Mouse (Mus musculus) bone marrow macrophage, adult 2 months (primary cell): Measurements from ENCODE around the gene Acbd7. TPM values are rescaled to one million over a fixed set of nuclear protein-coding genes. Genes with fewer than 3 reads are reported as not detected.
A peak's percentile ranks its signal among the peaks of the same experiment; 100 is the strongest.

ENCODE experiments used
- H3K27ac ChIP-seq: 2 replicates; pipeline ENCODE4 v1.5.1; 2012; ENCODE audit warnings: low read depth, low read length; ENCODE audit not compliant: insufficient read depth
- H3K4me1 ChIP-seq: 2 replicates; pipeline ENCODE4 v1.6.1; 2012; ENCODE audit warnings: low read length; ENCODE audit not compliant: control insufficient read depth, insufficient read depth
- H3K4me3 ChIP-seq: 2 replicates; pipeline ENCODE4 v1.5.1; 2012; ENCODE audit warnings: mild to moderate bottlenecking, low read length, moderate library complexity; ENCODE audit not compliant: insufficient read depth
- CTCF ChIP-seq: IDR thresholded peaks from 2 replicates; pipeline ENCODE4 v1.5.1; 2012; ENCODE audit warnings: low read depth, mild to moderate bottlenecking, low read length, moderate library complexity
- POLR2A ChIP-seq: IDR thresholded peaks from 2 replicates; pipeline ENCODE4 v1.6.1; 2012; ENCODE audit warnings: mild to moderate bottlenecking, low read depth, low read length, borderline replicate concordance
- polyA plus RNA-seq: library from polyadenylated mRNA; stranded (reverse); fragments of >200 nt; gene quantifications from 2 replicates; pipeline ENCODE4 v1.2.4, GENCODE M21; 2012; ENCODE audit not compliant: missing spikeins, insufficient read depth, insufficient read length

Acbd7 gene
- polyA plus RNA-seq, 1 experiment, result not detected

- no peak overlapping the region for H3K27ac ChIP-seq
- H3K4me3 ChIP-seq, result peak overlapping the region; percentile 94
- H3K4me1 ChIP-seq, result peaks cover 11% of the 10 kb centered on the region
- TF ChIP-seq POLR2A, result no peak
- no peak for TF ChIP-seq CTCF
These were observed 4.8 kb upstream of the Acbd7 start for GRCm38 (mm10) chr2:3331071-3331703.

GRCm38 (mm10) chr2:3332056-3332455, 3.9 kb upstream of the Acbd7 start:
- TF ChIP-seq POLR2A, result no peak
- TF ChIP-seq CTCF, result no peak
- Histone ChIP-seq H3K4me1 (peaks cover 11% of the 10 kb centered on the region), H3K27ac (peak overlapping the region; percentile 82), H3K4me3 (peak overlapping the region; percentile 94)

- H3K27ac ChIP-seq, result peak within 1 kb of the TSS; percentile 82
- TF ChIP-seq CTCF (no peak), POLR2A (no peak)
- peaks cover 11% of the 10 kb centered on the region for H3K4me1 ChIP-seq
- H3K4me3 ChIP-seq, result peak within 1 kb of the TSS; percentile 94
These were observed 3.3 kb upstream of the Acbd7 start, which contains the start of gene Rpp38 for GRCm38 (mm10) chr2:3332484-3333242. Rpp38 (minus strand) TSS chr2:3332643.

- TF ChIP-seq POLR2A, result no peak
- TF ChIP-seq CTCF, result no peak
These were observed 2.2 kb upstream of the Acbd7 start for GRCm38 (mm10) chr2:3333761-3334160.

GRCm38 (mm10) chr2:3348422-3348821, 12.5 kb downstream of the Acbd7 start:
- no peak overlapping the region for H3K4me3 ChIP-seq
- no peak for TF ChIP-seq CTCF
- TF ChIP-seq POLR2A, result no peak
- H3K4me1 ChIP-seq, result no peaks in the 10 kb centered on the region
- H3K27ac ChIP-seq, result no peak overlapping the region

More at GRCm38 (mm10) chr2:3333761-3334160, 2.2 kb upstream of the Acbd7 start:
- no peak overlapping the region for H3K4me3 ChIP-seq
- H3K27ac ChIP-seq, result no peak overlapping the region
- peaks cover 11% of the 10 kb centered on the region for H3K4me1 ChIP-seq

- Histone ChIP-seq H3K4me3 (no peak overlapping the region), H3K27ac (no peak overlapping the region), H3K4me1 (no peaks in the 10 kb centered on the region)
- TF ChIP-seq POLR2A, result no peak
- no peak for TF ChIP-seq CTCF
These were observed 13.0 kb downstream of the Acbd7 start for GRCm38 (mm10) chr2:3348919-3349318.

- TF ChIP-seq POLR2A, result no peak
- no peak for TF ChIP-seq CTCF
- Histone ChIP-seq H3K4me3 (no peak overlapping the region), H3K27ac (no peak overlapping the region), H3K4me1 (peaks cover 24% of the 10 kb centered on the region)
These were observed 17.2 kb downstream of the Acbd7 start for GRCm38 (mm10) chr2:3353160-3353559.

GRCm38 (mm10) chr2:3355793-3356192, 19.8 kb downstream of the Acbd7 start:
- TF ChIP-seq POLR2A, result no peak
- TF ChIP-seq CTCF, result no peak
- peaks cover 24% of the 10 kb centered on the region for H3K4me1 ChIP-seq

GRCm38 (mm10) chr2:3356311-3356710, 20.3 kb downstream of the Acbd7 start:
- Histone ChIP-seq H3K4me1 (peaks cover 24% of the 10 kb centered on the region), H3K27ac (peak overlapping the region; percentile 51), H3K4me3 (no peak overlapping the region)
- no peak for TF ChIP-seq POLR2A
- no peak for TF ChIP-seq CTCF

More at GRCm38 (mm10) chr2:3355793-3356192, 19.8 kb downstream of the Acbd7 start:
- H3K4me3 ChIP-seq, result no peak overlapping the region
- H3K27ac ChIP-seq, result peak overlapping the region; percentile 51

- no peak overlapping the region for H3K27ac ChIP-seq
- H3K4me3 ChIP-seq, result no peak overlapping the region
- no peak for TF ChIP-seq CTCF
- H3K4me1 ChIP-seq, result peaks cover 24% of the 10 kb centered on the region
These were observed 21.9 kb downstream of the Acbd7 start for GRCm38 (mm10) chr2:3357887-3358286.
